In genomic region chr1:120140144-120140693, GRCm38 (mm10) we compare ENCODE assay signal across 28 mouse cellular contexts. TPM values are rescaled to one million over a fixed set of nuclear protein-coding genes. Genes with fewer than 3 reads are reported as not detected.
DNase-seq lines count a peak whose midpoint lies in the region; ATAC-seq and TF ChIP-seq lines count a peak whose summit lies in the region.
"Had no signal": no experiment of that assay in that cellular context is flagged by ENCODE, and none has a peak within 500 bp of the region (broad histone marks: within the 10 kb centered on the region; RNA-seq: fewer than 3 reads in every experiment).

No protein-coding gene starts in this region.

- no peak for TF ChIP-seq CTCF in kidney, adult 2 months (conservative IDR thresholded peaks at IDR 0.05; ENCODE audit: insufficient read depth, insufficient read length, low read depth, low read length)

- no peak overlapping the region for H3K4me3 ChIP-seq in kidney, adult 2 months (ENCODE audit: insufficient read depth, low read depth, low read length)
- H3K4me3 ChIP-seq in intestine, embryonic 16.5 days (ENCODE audit: low read length) = no peak overlapping the region
- H3K4me3 ChIP-seq: embryonic facial prominence, embryonic 10.5 days; embryonic facial prominence, embryonic 15.5 days; heart, adult 2 months; heart, embryonic 12.5 days; hindbrain, embryonic 13.5 days; lung, embryonic 15.5 days had no signal

- no peak overlapping the region for H3K9ac ChIP-seq in intestine, embryonic 16.5 days (ENCODE audit: low read depth, low read length)
- H3K9ac ChIP-seq: embryonic facial prominence, embryonic 15.5 days; heart, embryonic 12.5 days; hindbrain, embryonic 13.5 days; lung, embryonic 15.5 days had no signal

- H3K27me3 ChIP-seq in kidney, adult 2 months (replicated peaks; ENCODE audit: control insufficient read depth, insufficient read depth, low read length) = no peaks in the 10 kb centered on the region
- H3K27me3 ChIP-seq in intestine, embryonic 16.5 days (replicated peaks; ENCODE audit: control insufficient read depth, insufficient read depth, low read length) = no peaks in the 10 kb centered on the region
- H3K27me3 ChIP-seq: embryonic facial prominence, embryonic 15.5 days; heart, embryonic 12.5 days; hindbrain, embryonic 13.5 days; lung, embryonic 15.5 days had no signal

- H3K4me1 ChIP-seq in kidney, adult 2 months (ENCODE audit: control insufficient read depth, insufficient read depth, low read length) = peaks cover 12% of the 10 kb centered on the region; the same call in 1 of the 2 replicates
- 0 out of 2 replicates have a peak, but pooled peaks cover 4% of the 10 kb centered on the region for H3K4me1 ChIP-seq in intestine, embryonic 16.5 days (ENCODE audit: control insufficient read depth, insufficient read depth, low read length)
- H3K4me1 ChIP-seq: embryonic facial prominence, embryonic 10.5 days; lung, embryonic 15.5 days had no signal

- H3K27ac ChIP-seq in kidney, adult 2 months (ENCODE audit: insufficient read depth, low read depth, low read length) = no peak overlapping the region
- no peak overlapping the region for H3K27ac ChIP-seq in intestine, embryonic 16.5 days (ENCODE audit: low read length)
- H3K27ac ChIP-seq: embryonic facial prominence, embryonic 10.5 days; embryonic facial prominence, embryonic 15.5 days; heart, adult 2 months; hindbrain, embryonic 13.5 days; lung, embryonic 15.5 days had no signal

- H3K36me3 ChIP-seq in kidney, adult 2 months (ENCODE audit: control insufficient read depth, insufficient read depth, low read length) = no peaks in the 10 kb centered on the region
- H3K36me3 ChIP-seq in intestine, embryonic 16.5 days (ENCODE audit: control insufficient read depth, insufficient read depth, low read length) = no peaks in the 10 kb centered on the region
- H3K36me3 ChIP-seq: embryonic facial prominence, embryonic 10.5 days; embryonic facial prominence, embryonic 15.5 days; heart, embryonic 12.5 days; hindbrain, embryonic 13.5 days; lung, embryonic 15.5 days had no signal

- H3K9me3 ChIP-seq in intestine, embryonic 16.5 days (ENCODE audit: control insufficient read depth, low read length) = no peaks in the 10 kb centered on the region
- H3K9me3 ChIP-seq: embryonic facial prominence, embryonic 10.5 days; embryonic facial prominence, embryonic 15.5 days; heart, embryonic 12.5 days; hindbrain, embryonic 13.5 days; lung, embryonic 15.5 days had no signal

- no peak overlapping the region for H3K4me2 ChIP-seq in intestine, embryonic 16.5 days (ENCODE audit: low read depth, low read length)
- H3K4me2 ChIP-seq: embryonic facial prominence, embryonic 15.5 days; heart, embryonic 12.5 days; hindbrain, embryonic 13.5 days; lung, embryonic 15.5 days; midbrain, embryonic 11.5 days had no signal

- peak; percentile 35 for DNase-seq in kidney, adult 2 months
- no peak for DNase-seq in kidney, adult 8-10 months
- peak; percentile 31 for DNase-seq in retina, postnatal 1 day
- no peak for DNase-seq in retina, embryonic 14.5 days (ENCODE audit: low spot score)
- no peak for DNase-seq in left cerebral cortex, adult 9 months (ENCODE audit: low spot score in 2 of 2)
- no peak for DNase-seq in adrenal gland, postnatal 25 days
- DNase-seq: adrenal gland, postnatal 36 days; cerebellum, adult 18-20 months; cerebellum, postnatal 10 days; gastrocnemius, postnatal 36 days; heart, adult 2 months; heart, postnatal 4 days; kidney, postnatal 10 days; layer of hippocampus, adult 9-11 months; liver; right cerebral cortex, postnatal 25 days; spleen, adult 18-20 months; thymus, adult 2 months; thymus, postnatal 36 days had no signal

- 58% methylated on average over 9 of the region's 9 CpGs for WGBS in kidney, adult 2 months
- 74% methylated on average over 9 of the region's 9 CpGs for WGBS in intestine, embryonic 16.5 days

- peak; percentile 76 for ATAC-seq in intestine, embryonic 16.5 days
- ATAC-seq: forebrain, embryonic 14.5 days; midbrain, embryonic 16.5 days had no signal

- TF ChIP-seq POLR2A in kidney, adult 2 months (IDR thresholded peaks at IDR 0.05; ENCODE audit: low read depth, low read length) = no peak

RNA-seq across cellular contexts. Expression of gene 3110009E18Rik, which starts 19.2 kb away (rescaled TPM):
- 4.3 and 5.1 TPM in 2 replicates for polyA plus RNA-seq in kidney, adult 2 months (2012; rRNA removed)
- 13.2 and 14.6 TPM in 2 replicates for polyA plus RNA-seq in intestine, embryonic 16.5 days (2015; fragmentation: Nextera tagmentation; extraction: Ambion mirVana)
- total RNA-seq in adrenal gland, postnatal 25 days (2021) = 13.2 and 14.5 TPM in 2 replicates

RNA-seq across cellular contexts. Expression of gene Dbi, which starts 19.3 kb away (rescaled TPM):
- 1,108 and 1,337 TPM in 2 replicates for polyA plus RNA-seq in kidney, adult 2 months (2012; rRNA removed)
- 1,842 and 2,069 TPM in 2 replicates for polyA plus RNA-seq in intestine, embryonic 16.5 days (2015; fragmentation: Nextera tagmentation; extraction: Ambion mirVana)
- 791 and 964 TPM in 2 replicates for total RNA-seq in adrenal gland, postnatal 25 days (2021)

Comparison
In these comparisons a context has a peak if more than half of its experiments do, and no peak if none do; other contexts are left out.
1. DNase-seq: peak in kidney, adult 2 months (single experiment) and retina, postnatal 1 day (single experiment); none in kidney, adult 8-10 months (0 of 2), retina, embryonic 14.5 days (single experiment), left cerebral cortex, adult 9 months (0 of 2) and adrenal gland, postnatal 25 days (single experiment).